In the genomic region with DNA sequence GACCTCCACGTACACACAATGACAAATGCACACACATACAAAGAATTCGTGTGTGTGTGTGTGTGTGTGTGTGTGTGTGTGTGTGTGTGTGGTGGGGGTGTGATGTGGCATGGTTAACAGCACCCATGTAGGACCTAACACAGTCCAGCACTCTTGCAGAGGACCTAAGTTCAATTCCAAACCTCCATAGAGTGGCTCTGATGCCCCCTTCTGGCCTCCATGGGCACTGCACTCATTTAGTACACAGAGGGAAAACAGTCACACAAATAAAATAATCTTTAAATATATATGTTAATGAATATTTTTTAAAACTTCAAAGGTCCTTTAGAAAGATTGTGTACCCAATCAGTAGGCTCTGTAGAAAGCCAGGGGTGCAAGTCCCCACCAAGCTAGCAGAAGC, we compare ENCODE assay signal across 8 mouse cellular contexts. TPM values are rescaled to one million over a fixed set of nuclear protein-coding genes. Genes with fewer than 3 reads are reported as not detected.
DNase-seq lines count a peak whose midpoint lies in the region; ATAC-seq and TF ChIP-seq lines count a peak whose summit lies in the region.

No protein-coding gene starts in this region.

- in situ Hi-C loops in Patski (cut with MboI; ENCODE audit: low pct_unique_long_range_greater_than_20kb): no loop called here

- H3K9ac ChIP-seq in liver, adult 2 months (ENCODE audit: low read depth, low read length): no peak overlapping the region
- no peak overlapping the region for H3K9ac ChIP-seq in liver, embryonic 12.5 days
- H3K9ac ChIP-seq in liver, embryonic 14.5 days (replicated peaks): no peak overlapping the region
- H3K9ac ChIP-seq in forebrain, embryonic 15.5 days (replicated peaks): no peak overlapping the region

- TF ChIP-seq CTCF in liver, adult 2 months (IDR thresholded peaks at IDR 0.05; ENCODE audit: low read depth, low read length): peak; percentile 65
- TF ChIP-seq CTCF in Patski (IDR thresholded peaks at IDR 0.05): peak; percentile 85
- peak; percentile 81 for TF ChIP-seq CTCF in liver, embryonic 14.5 days (IDR thresholded peaks at IDR 0.05; ENCODE audit: low read depth)

- H3K9me3 ChIP-seq in liver, embryonic 12.5 days (replicated peaks): no peaks in the 10 kb centered on the region
- no peaks in the 10 kb centered on the region for H3K9me3 ChIP-seq in liver, embryonic 14.5 days (ENCODE audit: control insufficient read depth, low read length)
- H3K9me3 ChIP-seq in forebrain, embryonic 15.5 days: no peaks in the 10 kb centered on the region

- TF ChIP-seq EP300 in liver, embryonic 14.5 days (IDR thresholded peaks at IDR 0.05; ENCODE audit: low read depth): no peak

- H3K4me2 ChIP-seq in liver, embryonic 12.5 days: no peak overlapping the region
- H3K4me2 ChIP-seq in liver, embryonic 14.5 days (ENCODE audit: low read depth): no peak overlapping the region
- no peak overlapping the region for H3K4me2 ChIP-seq in forebrain, embryonic 15.5 days (replicated peaks)

- H3K36me3 ChIP-seq in liver, adult 2 months (ENCODE audit: control insufficient read depth, insufficient read depth, low read length): no peaks in the 10 kb centered on the region
- H3K36me3 ChIP-seq in liver, embryonic 12.5 days: no peaks in the 10 kb centered on the region
- no peaks in the 10 kb centered on the region for H3K36me3 ChIP-seq in liver, embryonic 14.5 days (replicated peaks; ENCODE audit: control insufficient read depth, insufficient read depth, low read depth)
- H3K36me3 ChIP-seq in forebrain, embryonic 15.5 days: no peaks in the 10 kb centered on the region

- WGBS in liver, adult 2 months: 81% methylated on average over 2 of the region's 2 CpGs
- 55% methylated on average over 2 of the region's 2 CpGs for WGBS in liver, embryonic 12.5 days (ENCODE audit: insufficient replicate concordance)
- WGBS in liver, embryonic 14.5 days (ENCODE audit: insufficient replicate concordance): 52% methylated on average over 2 of the region's 2 CpGs
- 73% methylated on average over 2 of the region's 2 CpGs for WGBS in forebrain, embryonic 15.5 days

- POLR2A ChIA-PET in Patski (lab: Charles Lee): interaction anchor here (0.6 to 0.7 kb wide), 2 partner anchors 19 to 140 kb away, joined by 3 read pairs; no protein-coding TSS in a partner anchor

- H3K79me2 ChIP-seq in liver, adult 2 months (ENCODE audit: control insufficient read depth, insufficient read depth, low read length): no peaks in the 10 kb centered on the region

- no peak overlapping the region for H3K27ac ChIP-seq in liver, adult 2 months (replicated peaks; ENCODE audit: insufficient read depth, low read depth, low read length)
- no peak overlapping the region for H3K27ac ChIP-seq in liver, embryonic 12.5 days
- H3K27ac ChIP-seq in liver, embryonic 14.5 days: no peak overlapping the region
- no peak overlapping the region for H3K27ac ChIP-seq in forebrain, embryonic 15.5 days (replicated peaks)

- H3K27me3 ChIP-seq in liver, adult 2 months (ENCODE audit: control insufficient read depth, insufficient read depth, low read length): peaks cover under 1% of the 10 kb centered on the region
- peaks cover 78% of the 10 kb centered on the region for H3K27me3 ChIP-seq in liver, embryonic 12.5 days (replicated peaks)
- H3K27me3 ChIP-seq in Patski: no peaks in the 10 kb centered on the region
- H3K27me3 ChIP-seq in liver, embryonic 14.5 days (ENCODE audit: control insufficient read depth, insufficient read depth, low read length): peaks cover 21% of the 10 kb centered on the region
- peaks cover 23% of the 10 kb centered on the region for H3K27me3 ChIP-seq in forebrain, embryonic 15.5 days

- no peak for TF ChIP-seq POLR2A in liver, adult 2 months (IDR thresholded peaks at IDR 0.05; ENCODE audit: extremely low read depth, insufficient read depth, low read length)

- DNase-seq in cerebellum, postnatal 36 days: peak; percentile 37 to 39
- DNase-seq in cerebellum, adult 11 months: no peak
- DNase-seq in liver, adult 2 months (ENCODE audit: extremely low read depth, low read depth, low spot score): no peak
- no peak for DNase-seq in Patski (ENCODE audit: low read depth, low spot score)
- no peak for DNase-seq in liver, embryonic 14.5 days (ENCODE audit: low read depth in 3 of 3, low spot score in 3 of 3)
- DNase-seq in neural tube, embryonic 10.5 days (ENCODE audit: extremely low spot score, low spot score): no peak

- ATAC-seq in liver, embryonic 12.5 days: no peak
- ATAC-seq in Patski: no peak
- no peak for ATAC-seq in liver, embryonic 14.5 days (ENCODE audit: insufficient read depth)
- no peak for ATAC-seq in forebrain, embryonic 15.5 days (replicated peaks)

- no peak overlapping the region for H3K4me3 ChIP-seq in liver, adult 2 months (ENCODE audit: insufficient read depth, low read depth, low read length)
- H3K4me3 ChIP-seq in liver, embryonic 12.5 days: no peak overlapping the region
- no peak overlapping the region for H3K4me3 ChIP-seq in liver, embryonic 14.5 days (ENCODE audit: insufficient read depth in 1 of 2, low read depth in 2 of 2, low read length in 2 of 2)
- no peak overlapping the region for H3K4me3 ChIP-seq in forebrain, embryonic 15.5 days

- H3K4me1 ChIP-seq in liver, adult 2 months (ENCODE audit: control insufficient read depth, insufficient read depth, low read length): no peaks in the 10 kb centered on the region
- H3K4me1 ChIP-seq in liver, embryonic 12.5 days: no peaks in the 10 kb centered on the region
- H3K4me1 ChIP-seq in liver, embryonic 14.5 days (replicated peaks; ENCODE audit: control insufficient read depth in 2 of 2, insufficient read depth in 2 of 2, low read length in 1 of 2): no peaks in the 10 kb centered on the region
- peaks cover 6% of the 10 kb centered on the region for H3K4me1 ChIP-seq in forebrain, embryonic 15.5 days

- CTCF ChIA-PET in Patski (lab: Charles Lee): interaction anchor here (0.7 to 3.6 kb wide), 9 partner anchors 9 to 59 kb away, joined by 3 to 31 read pairs (median 3); no protein-coding TSS in a partner anchor

RNA-seq across cellular contexts. Expression of a gene that starts 5.7 kb away (rescaled TPM):
- not detected in 2 replicates for total RNA-seq in liver, adult 2 months (2014; rRNA removed)
- not detected in 2 replicates for polyA plus RNA-seq in liver, adult 2 months (2012; rRNA removed)
- polyA plus RNA-seq in liver, embryonic 12.5 days (2016; fragmentation: Nextera tagmentation; extraction: Ambion mirVana): 1.8 and 2.4 TPM in 2 replicates
- 2.3 TPM for polyA plus RNA-seq in Patski (2021)
- polyA plus RNA-seq in liver, embryonic 14.5 days (2012; rRNA removed): 0.61 and 0.91 TPM in 2 replicates
- 0.42 and 0.53 TPM in 2 replicates for polyA plus RNA-seq in liver, embryonic 14.5 days (2014; fragmentation: Nextera tagmentation; extraction: Ambion mirVana)
- polyA plus RNA-seq in forebrain, embryonic 15.5 days (2015; fragmentation: Nextera tagmentation; extraction: Ambion mirVana): 0.55 and 0.79 TPM in 2 replicates

RNA-seq across cellular contexts. Expression of a gene that starts 37.6 kb away (rescaled TPM):
- total RNA-seq in liver, adult 2 months (2014; rRNA removed): 10.0 and 14.6 TPM in 2 replicates
- 28.9 and 29.1 TPM in 2 replicates for polyA plus RNA-seq in liver, adult 2 months (2012; rRNA removed)
- polyA plus RNA-seq in liver, embryonic 12.5 days (2016; fragmentation: Nextera tagmentation; extraction: Ambion mirVana): 88.6 and 94.9 TPM in 2 replicates
- 57.5 TPM for polyA plus RNA-seq in Patski (2021)
- 57.6 and 61.8 TPM in 2 replicates for polyA plus RNA-seq in liver, embryonic 14.5 days (2012; rRNA removed)
- 78.7 and 88.5 TPM in 2 replicates for polyA plus RNA-seq in liver, embryonic 14.5 days (2014; fragmentation: Nextera tagmentation; extraction: Ambion mirVana)
- polyA plus RNA-seq in forebrain, embryonic 15.5 days (2015; fragmentation: Nextera tagmentation; extraction: Ambion mirVana): 0.51 and 1.1 TPM in 2 replicates

RNA-seq across cellular contexts. Expression of a gene that starts 57.9 kb away (rescaled TPM):
- 94.2 and 121 TPM in 2 replicates for total RNA-seq in liver, adult 2 months (2014; rRNA removed)
- 93.7 and 96.3 TPM in 2 replicates for polyA plus RNA-seq in liver, adult 2 months (2012; rRNA removed)
- 664 and 670 TPM in 2 replicates for polyA plus RNA-seq in liver, embryonic 12.5 days (2016; fragmentation: Nextera tagmentation; extraction: Ambion mirVana)
- 251 TPM for polyA plus RNA-seq in Patski (2021)
- 64.1 and 112 TPM in 2 replicates for polyA plus RNA-seq in liver, embryonic 14.5 days (2012; rRNA removed)
- polyA plus RNA-seq in liver, embryonic 14.5 days (2014; fragmentation: Nextera tagmentation; extraction: Ambion mirVana): 411 and 432 TPM in 2 replicates
- polyA plus RNA-seq in forebrain, embryonic 15.5 days (2015; fragmentation: Nextera tagmentation; extraction: Ambion mirVana): 620 and 638 TPM in 2 replicates

Comparison
In these comparisons a context has a peak if more than half of its experiments do, and no peak if none do; other contexts are left out.
1. DNase-seq: peak in cerebellum, postnatal 36 days (2 of 2); none in cerebellum, adult 11 months (single experiment), liver, adult 2 months (single experiment), Patski (single experiment), liver, embryonic 14.5 days (0 of 3) and neural tube, embryonic 10.5 days (single experiment).
2. RNA of a gene that starts 37.6 kb away (polyA plus RNA-seq): 88.6 to 94.9 TPM in liver, embryonic 12.5 days, 57.6 to 88.5 TPM in liver, embryonic 14.5 days, 57.5 TPM in Patski (single experiment) and 28.9 to 29.1 TPM in liver, adult 2 months; 0.51 to 1.1 TPM in forebrain, embryonic 15.5 days; every median in the first group is over 10 times any median in the second.
3. Peak in every context shown above with its lines, with median percentiles within 50 percentile points of each other: CTCF ChIP-seq.